Mouse (Mus musculus) forebrain, embryonic 13.5 days (tissue): Measurements from ENCODE around the gene Pkn3. TPM values are rescaled to one million over a fixed set of nuclear protein-coding genes. Genes with fewer than 3 reads are reported as not detected.
"Not testable (repeated sequence)": the region's sequence is repeated elsewhere in the genome, so short reads cannot be mapped to it uniquely, and the experiment has no call there.

Source experiments
- ATAC-seq: fragments of 200-750 bp; cut with Nextera tagmentation; 2 replicates; pipeline ENCODE4 v1.8.0; 2017
- H3K27ac ChIP-seq: fragments of 300-500 bp; sonication (generic); 2 replicates; pipeline ENCODE4 v1.5.1; 2015; ENCODE audit warnings: inconsistent platforms, mild to moderate bottlenecking, moderate library complexity
- H3K27me3 ChIP-seq: fragments of 300-500 bp; sonication (generic); 2 replicates; pipeline ENCODE4 v1.6.1; 2015; ENCODE audit warnings: mild to moderate bottlenecking, inconsistent platforms
- H3K36me3 ChIP-seq: fragments of 300-500 bp; sonication (generic); 2 replicates; pipeline ENCODE4 v1.6.1; 2015; ENCODE audit warnings: mild to moderate bottlenecking, inconsistent platforms; ENCODE audit not compliant: poor library complexity, severe bottlenecking
- H3K4me1 ChIP-seq: fragments of 300-500 bp; sonication (generic); 2 replicates; pipeline ENCODE4 v1.6.1; 2015; ENCODE audit warnings: inconsistent platforms
- H3K4me2 ChIP-seq: fragments of 300-500 bp; sonication (generic); 2 replicates; pipeline ENCODE4 v1.6.1; 2015; ENCODE audit warnings: inconsistent platforms, mild to moderate bottlenecking, moderate library complexity
- H3K4me3 ChIP-seq: fragments of 300-500 bp; sonication (generic); 2 replicates; pipeline ENCODE4 v1.5.1; 2015; ENCODE audit warnings: mild to moderate bottlenecking, inconsistent platforms
- H3K9ac ChIP-seq: fragments of 300-500 bp; sonication (generic); 2 replicates; pipeline ENCODE4 v1.6.1; 2015; ENCODE audit warnings: mild to moderate bottlenecking, inconsistent platforms
- H3K9me3 ChIP-seq: fragments of 300-500 bp; sonication (generic); replicated peaks from 2 replicates; pipeline ENCODE4 v1.6.1; 2016; ENCODE audit warnings: inconsistent platforms
- WGBS: fragments of 180-500 bp; shearing (Covaris S2); methylation state at CpG from one replicate; pipeline ENCODE4 v1.1.7; 2015; 5-methylcytosine and 5-hydroxymethylcytosine counted together
- polyA plus RNA-seq: library from polyadenylated mRNA; unstranded; fragments of >200 nt; fragmentation: Nextera tagmentation; extraction: Ambion mirVana; gene quantifications from 2 replicates; pipeline ENCODE4 v1.2.1, GENCODE M21; 2015

The Pkn3 gene
- polyA plus RNA-seq, 1 experiment from 2014 or later, result 5.7 TPM

GRCm38 (mm10) chr2:30049831-30050230 lies 27.7 kb upstream of the Pkn3 start:
- peaks cover 7% of the 10 kb centered on the region; the same call in 1 of the 2 replicates for H3K4me1 ChIP-seq
- H3K36me3 ChIP-seq, result 0 out of 2 replicates have a peak, but pooled peaks cover 11% of the 10 kb centered on the region
- H3K27ac ChIP-seq, result no peak overlapping the region
- H3K27me3 ChIP-seq, result peaks cover 10% of the 10 kb centered on the region
- 90% methylated on average over 3 of the region's 3 CpGs for WGBS
- no peak overlapping the region for H3K4me2 ChIP-seq
- no peak overlapping the region for H3K9ac ChIP-seq
- no peaks in the 10 kb centered on the region for H3K9me3 ChIP-seq
- no peak overlapping the region for H3K4me3 ChIP-seq
- no peak for ATAC-seq

- no peaks in the 10 kb centered on the region for H3K9me3 ChIP-seq
- H3K36me3 ChIP-seq, result no peaks in the 10 kb centered on the region
These were observed 25.3 kb upstream of the Pkn3 start for GRCm38 (mm10) chr2:30051992-30052761.

GRCm38 (mm10) chr2:30055310-30055709 lies 22.2 kb upstream of the Pkn3 start:
- WGBS, result 93% methylated on average over 3 of the region's 3 CpGs
- H3K9ac ChIP-seq, H3K27ac ChIP-seq, H3K4me1 ChIP-seq, H3K4me2 ChIP-seq, H3K27me3 ChIP-seq, H3K4me3 ChIP-seq, ATAC-seq, H3K36me3 ChIP-seq, H3K9me3 ChIP-seq: not testable (repeated sequence)

More at GRCm38 (mm10) chr2:30051992-30052761, 25.3 kb upstream of the Pkn3 start:
- no peak overlapping the region for H3K27ac ChIP-seq
- H3K4me2 ChIP-seq, result no peak overlapping the region
- peaks cover 10% of the 10 kb centered on the region for H3K27me3 ChIP-seq
- WGBS, result 44% methylated on average over 6 of the region's 6 CpGs
- no peak for ATAC-seq
- no peak overlapping the region for H3K9ac ChIP-seq
- H3K4me1 ChIP-seq, result peaks cover 7% of the 10 kb centered on the region; the same call in 1 of the 2 replicates
- no peak overlapping the region for H3K4me3 ChIP-seq

GRCm38 (mm10) chr2:30056736-30057135 lies 20.7 kb upstream of the Pkn3 start:
- WGBS, result 82% methylated on average over 3 of the region's 3 CpGs
- ATAC-seq, result no peak
- Histone ChIP-seq H3K4me3 (no peak overlapping the region), H3K4me2 (no peak overlapping the region), H3K9me3 (no peaks in the 10 kb centered on the region), H3K27ac (no peak overlapping the region), H3K27me3 (peaks cover 5% of the 10 kb centered on the region; the same call in 1 of the 2 replicates), H3K36me3 (no peaks in the 10 kb centered on the region), H3K4me1 (peaks cover 9% of the 10 kb centered on the region), H3K9ac (no peak overlapping the region)

- Histone ChIP-seq H3K9ac (no peak within 1 kb of the TSS), H3K4me3 (no peak within 1 kb of the TSS), H3K27me3 (peaks cover 5% of the 10 kb centered on the region; the same call in 1 of the 2 replicates), H3K9me3 (no peaks in the 10 kb centered on the region), H3K36me3 (no peaks in the 10 kb centered on the region), H3K4me2 (no peak within 1 kb of the TSS), H3K27ac (no peak within 1 kb of the TSS), H3K4me1 (peaks cover 11% of the 10 kb centered on the region)
- 48% methylated on average over 12 of the region's 12 CpGs for WGBS
- ATAC-seq, result no peak
These were observed 20.1 kb upstream of the Pkn3 start, which contains the start of gene Set for GRCm38 (mm10) chr2:30057223-30057904. Gene Set, plus strand, starts transcription at chr2:30057378.

- Histone ChIP-seq H3K4me2 (no peak overlapping the region), H3K36me3 (no peaks in the 10 kb centered on the region), H3K9ac (no peak overlapping the region), H3K4me3 (no peak overlapping the region), H3K4me1 (peaks cover 22% of the 10 kb centered on the region), H3K27me3 (peaks cover 5% of the 10 kb centered on the region; the same call in 1 of the 2 replicates), H3K27ac (no peak overlapping the region), H3K9me3 (no peaks in the 10 kb centered on the region)
- no peak for ATAC-seq
- WGBS, result 33% methylated on average over 5 of the region's 5 CpGs
These were observed 19.1 kb upstream of the Pkn3 start for GRCm38 (mm10) chr2:30058418-30058817.

- Histone ChIP-seq H3K4me3 (peak overlapping the region; percentile 59), H3K4me1 (peaks cover 44% of the 10 kb centered on the region), H3K27me3 (no peaks in the 10 kb centered on the region), H3K9me3 (no peaks in the 10 kb centered on the region), H3K27ac (peak overlapping the region; percentile 82), H3K9ac (peak overlapping the region; percentile 72), H3K4me2 (peak overlapping the region; percentile 88), H3K36me3 (no peaks in the 10 kb centered on the region)
- WGBS, result 7% methylated on average over 37 of the region's 37 CpGs
- no peak for ATAC-seq
These were observed 16.0 kb upstream of the Pkn3 start for GRCm38 (mm10) chr2:30061215-30062166.

- peak overlapping the region; percentile 72 for H3K9ac ChIP-seq
- peak; percentile 6; the same call in 1 of the 2 replicates for ATAC-seq
- under 1% methylated on average over 40 of the region's 40 CpGs for WGBS
- H3K36me3 ChIP-seq, result no peaks in the 10 kb centered on the region
- peak overlapping the region; percentile 88 for H3K4me2 ChIP-seq
- peak overlapping the region; percentile 59 for H3K4me3 ChIP-seq
- H3K27ac ChIP-seq, result peak overlapping the region; percentile 82
- peaks cover 44% of the 10 kb centered on the region for H3K4me1 ChIP-seq
- no peaks in the 10 kb centered on the region for H3K9me3 ChIP-seq
- H3K27me3 ChIP-seq, result no peaks in the 10 kb centered on the region
These were observed 15.0 kb upstream of the Pkn3 start for GRCm38 (mm10) chr2:30062249-30063093.

GRCm38 (mm10) chr2:30063235-30063634 lies 14.2 kb upstream of the Pkn3 start:
- no peak for ATAC-seq
- H3K36me3 ChIP-seq, result no peaks in the 10 kb centered on the region
- H3K27ac ChIP-seq, result peak overlapping the region; percentile 82
- peak overlapping the region; percentile 72 for H3K9ac ChIP-seq
- H3K9me3 ChIP-seq, result no peaks in the 10 kb centered on the region
- H3K4me2 ChIP-seq, result peak overlapping the region; percentile 88
- no peaks in the 10 kb centered on the region for H3K27me3 ChIP-seq
- 5% methylated on average over 8 of the region's 8 CpGs for WGBS
- H3K4me1 ChIP-seq, result peaks cover 50% of the 10 kb centered on the region
- H3K4me3 ChIP-seq, result peak overlapping the region; percentile 59

GRCm38 (mm10) chr2:30063791-30064190 lies 13.7 kb upstream of the Pkn3 start:
- ATAC-seq, result no peak

GRCm38 (mm10) chr2:30064298-30064697 lies 13.2 kb upstream of the Pkn3 start:
- Histone ChIP-seq H3K9ac (peak overlapping the region; percentile 72), H3K9me3 (no peaks in the 10 kb centered on the region), H3K36me3 (peaks cover 10% of the 10 kb centered on the region), H3K4me2 (peak overlapping the region; percentile 88), H3K4me3 (peak overlapping the region; percentile 59; the same call in 1 of the 2 replicates), H3K4me1 (peaks cover 57% of the 10 kb centered on the region), H3K27me3 (no peaks in the 10 kb centered on the region), H3K27ac (no peak overlapping the region)
- 48% methylated on average over 3 of the region's 3 CpGs for WGBS
- ATAC-seq, result no peak

More at GRCm38 (mm10) chr2:30063791-30064190, 13.7 kb upstream of the Pkn3 start:
- H3K4me1 ChIP-seq, result peaks cover 55% of the 10 kb centered on the region
- H3K27me3 ChIP-seq, result no peaks in the 10 kb centered on the region
- H3K9me3 ChIP-seq, result no peaks in the 10 kb centered on the region
- peak overlapping the region; percentile 59 for H3K4me3 ChIP-seq
- H3K4me2 ChIP-seq, result peak overlapping the region; percentile 88
- H3K36me3 ChIP-seq, result peaks cover 5% of the 10 kb centered on the region
- 9% methylated on average over 3 of the region's 3 CpGs for WGBS
- peak overlapping the region; percentile 72 for H3K9ac ChIP-seq
- H3K27ac ChIP-seq, result no peak overlapping the region
